Mouse (Mus musculus): Measurements from ENCODE around the gene Klk1b1. TPM values are rescaled to one million over a fixed set of nuclear protein-coding genes. Genes with fewer than 3 reads are reported as not detected.

Klk1b1 gene
- polyA plus RNA-seq, 1 experiment from 2014 or later = not detected

DNA sequence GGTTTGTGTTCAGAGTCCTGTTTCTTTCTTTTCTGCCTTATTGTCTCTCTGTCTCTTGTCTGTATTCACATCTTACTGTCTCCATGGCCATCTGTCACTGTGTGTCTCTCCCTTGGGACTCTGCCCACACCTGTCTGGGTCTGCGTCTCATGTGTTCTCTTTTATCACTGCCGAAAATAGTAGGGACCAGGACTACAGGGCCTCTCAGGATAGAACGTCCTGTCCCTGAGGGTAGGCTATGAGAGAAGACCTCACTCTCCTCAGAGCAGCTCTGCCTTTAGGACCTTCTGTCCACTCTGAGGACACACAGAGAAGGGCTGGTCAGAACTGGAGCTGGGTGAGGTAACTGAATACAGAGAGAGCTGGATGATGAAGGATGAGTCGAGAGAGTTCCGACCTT, 48.5 kb downstream of the Klk1b1 start:
- no peak overlapping the region for H3K9ac ChIP-seq
- WGBS = 85% methylated on average over 5 of the region's 5 CpGs
- no peaks in the 10 kb centered on the region for H3K4me1 ChIP-seq
- no peaks in the 10 kb centered on the region for H3K9me3 ChIP-seq
- ATAC-seq (ENCODE audit: low FRiP score) = no peak
- H3K4me2 ChIP-seq = no peak overlapping the region
- H3K36me3 ChIP-seq (replicated peaks) = no peaks in the 10 kb centered on the region
- 0 out of 2 replicates have a peak, but pooled peaks cover 2% of the 10 kb centered on the region for H3K27me3 ChIP-seq
- H3K27ac ChIP-seq = no peak overlapping the region
- H3K4me3 ChIP-seq (replicated peaks) = no peak overlapping the region

Other genes with a start within 250 kb of the Klk1b1 start
- gene Klk12, start 197.9 kb upstream of the Klk1b1 start, polyA plus RNA-seq (2016; fragmentation: Nextera tagmentation; extraction: Ambion mirVana) = not detected in 2 replicates
- not detected in 2 replicates for gene Klk11, start 192.1 kb upstream of the Klk1b1 start, polyA plus RNA-seq (2016; fragmentation: Nextera tagmentation; extraction: Ambion mirVana)
- gene Klk10, start 185.7 kb upstream of the Klk1b1 start, polyA plus RNA-seq (2016; fragmentation: Nextera tagmentation; extraction: Ambion mirVana) = 0.28 TPM in 1 of 2 replicates, not detected in the other
- not detected in 2 replicates for gene Klk9, start 174.9 kb upstream of the Klk1b1 start, polyA plus RNA-seq (2016; fragmentation: Nextera tagmentation; extraction: Ambion mirVana)
- gene Klk8, start 169.2 kb upstream of the Klk1b1 start, polyA plus RNA-seq (2016; fragmentation: Nextera tagmentation; extraction: Ambion mirVana) = 5.0 and 5.3 TPM in 2 replicates
- not detected in 2 replicates for gene Klk7, start 155.5 kb upstream of the Klk1b1 start, polyA plus RNA-seq (2016; fragmentation: Nextera tagmentation; extraction: Ambion mirVana)
- gene Klk6, start 142.3 kb upstream of the Klk1b1 start, polyA plus RNA-seq (2016; fragmentation: Nextera tagmentation; extraction: Ambion mirVana) = not detected in 2 replicates
- 0.41 TPM in 1 of 2 replicates, not detected in the other for gene Klk5, start 124.8 kb upstream of the Klk1b1 start, polyA plus RNA-seq (2016; fragmentation: Nextera tagmentation; extraction: Ambion mirVana)
- not detected in 2 replicates for gene Klk4, start 85.6 kb upstream of the Klk1b1 start, polyA plus RNA-seq (2016; fragmentation: Nextera tagmentation; extraction: Ambion mirVana)
- gene Klk15, start 33.0 kb upstream of the Klk1b1 start, polyA plus RNA-seq (2016; fragmentation: Nextera tagmentation; extraction: Ambion mirVana) = not detected in 2 replicates
- gene Klk1b8, start 16.1 kb upstream of the Klk1b1 start, polyA plus RNA-seq (2016; fragmentation: Nextera tagmentation; extraction: Ambion mirVana) = not detected in 2 replicates
- not detected in 2 replicates for gene Klk1b9, start 9.3 kb downstream of the Klk1b1 start, polyA plus RNA-seq (2016; fragmentation: Nextera tagmentation; extraction: Ambion mirVana)
- not detected in 2 replicates for gene Klk1b11, start 29.1 kb downstream of the Klk1b1 start, polyA plus RNA-seq (2016; fragmentation: Nextera tagmentation; extraction: Ambion mirVana)
- not detected in 2 replicates for gene Klk1b26, start 45.4 kb downstream of the Klk1b1 start, polyA plus RNA-seq (2016; fragmentation: Nextera tagmentation; extraction: Ambion mirVana)
- not detected in 2 replicates for gene Klk1b27, start 85.5 kb downstream of the Klk1b1 start, polyA plus RNA-seq (2016; fragmentation: Nextera tagmentation; extraction: Ambion mirVana)
- not detected in 2 replicates for gene Klk1b21, start 135.6 kb downstream of the Klk1b1 start, polyA plus RNA-seq (2016; fragmentation: Nextera tagmentation; extraction: Ambion mirVana)
- gene Klk1b22, start 145.9 kb downstream of the Klk1b1 start, polyA plus RNA-seq (2016; fragmentation: Nextera tagmentation; extraction: Ambion mirVana) = not detected in 2 replicates
- gene Klk1b16, start 170.0 kb downstream of the Klk1b1 start, polyA plus RNA-seq (2016; fragmentation: Nextera tagmentation; extraction: Ambion mirVana) = not detected in 2 replicates
- not detected in 2 replicates for gene Klk1b24, start 221.5 kb downstream of the Klk1b1 start, polyA plus RNA-seq (2016; fragmentation: Nextera tagmentation; extraction: Ambion mirVana)
- gene Klk1b3, start 231.4 kb downstream of the Klk1b1 start, polyA plus RNA-seq (2016; fragmentation: Nextera tagmentation; extraction: Ambion mirVana) = not detected in 2 replicates
- not detected in 2 replicates for gene Klk1b4, start 240.7 kb downstream of the Klk1b1 start, polyA plus RNA-seq (2016; fragmentation: Nextera tagmentation; extraction: Ambion mirVana)
- not detected in 2 replicates for gene Klk1b5, start 249.2 kb downstream of the Klk1b1 start, polyA plus RNA-seq (2016; fragmentation: Nextera tagmentation; extraction: Ambion mirVana)